Mouse (Mus musculus): ENCODE results near the gene Plod3. TPM values are rescaled to one million over a fixed set of nuclear protein-coding genes. Genes with fewer than 3 reads are reported as not detected.

Plod3 gene
- total and polyA plus RNA-seq, 3 experiments, result 56.0 to 62.8 TPM; not detected in 1

- peak; percentile 61; the same call in 1 of the 2 replicates for TF ChIP-seq TBP (IDR thresholded peaks at IDR 0.05; ENCODE audit: low read depth, low read length)
- no peak for TF ChIP-seq GATA1 (IDR thresholded peaks at IDR 0.05; ENCODE audit: low read depth, low read length)
- TF ChIP-seq POLR2A (IDR thresholded peaks at IDR 0.05; ENCODE audit: control insufficient read depth in 1 of 2, insufficient read depth in 1 of 2, low read depth in 1 of 2, low read length in 2 of 2, poor library complexity in 1 of 2), result no peak
- no peak for TF ChIP-seq JUND (IDR thresholded peaks at IDR 0.05; ENCODE audit: low read depth, low read length)
- no peak for TF ChIP-seq MYC (IDR thresholded peaks at IDR 0.05; ENCODE audit: low read depth, low read length)
- 0 out of 2 replicates have a peak, but pooled peaks have one; percentile 22 for TF ChIP-seq MAZ (IDR thresholded peaks at IDR 0.05; ENCODE audit: low read depth, low read length)
- TF ChIP-seq POLR2AphosphoS2 (IDR thresholded peaks at IDR 0.05; ENCODE audit: low read length), result no peak
Observed at GRCm38 (mm10) chr5:136988420-136988819, 1.6 kb downstream of the Plod3 start (continued).

GRCm38 (mm10) chr5:136989801-136990200 lies 3.0 kb downstream of the Plod3 start:
- DNase-seq (ENCODE audit: low read depth, low spot score), result no peak
- H3K4me3 ChIP-seq (ENCODE audit: control insufficient read depth in 1 of 2, insufficient read depth in 1 of 2, low read depth in 2 of 2, low read length in 2 of 2), result no peak overlapping the region
- H3K9me3 ChIP-seq (replicated peaks; ENCODE audit: insufficient read depth, low read length), result no peaks in the 10 kb centered on the region
- TF ChIP-seq MXI1 (IDR thresholded peaks at IDR 0.05; ENCODE audit: low read depth, low read length), result no peak
- TF ChIP-seq RAD21 (IDR thresholded peaks at IDR 0.05; ENCODE audit: low read depth, low read length), result no peak
- TF ChIP-seq MYC (IDR thresholded peaks at IDR 0.05; ENCODE audit: low read depth, low read length), result no peak
- no peak for TF ChIP-seq POLR2AphosphoS2 (IDR thresholded peaks at IDR 0.05; ENCODE audit: low read length)
- no peak for TF ChIP-seq TBP (IDR thresholded peaks at IDR 0.05; ENCODE audit: low read depth, low read length)
- no peak for TF ChIP-seq MEF2A (IDR thresholded peaks at IDR 0.05; ENCODE audit: extremely low read depth, insufficient replicate concordance, low read depth, low read length, poor library complexity, severe bottlenecking)
- TF ChIP-seq MYB (IDR thresholded peaks at IDR 0.05; ENCODE audit: low read depth, low read length), result no peak
- TF ChIP-seq CTCF (IDR thresholded peaks at IDR 0.05 in 2 of 3, conservative IDR thresholded peaks at IDR 0.05 in 1 of 3; ENCODE audit: control insufficient read depth in 1 of 3, insufficient read depth in 1 of 3, low read depth in 2 of 3, low read length in 3 of 3, poor library complexity in 1 of 3, severe bottlenecking in 1 of 3), result no peak
- TF ChIP-seq SMC3 (IDR thresholded peaks at IDR 0.05; ENCODE audit: low read depth, low read length), result no peak
- no peak for TF ChIP-seq USF2 (IDR thresholded peaks at IDR 0.05; ENCODE audit: borderline replicate concordance in 1 of 2, insufficient read depth in 1 of 2, low read depth in 1 of 2, low read length in 2 of 2)
- no peak for TF ChIP-seq SIN3A (IDR thresholded peaks at IDR 0.05; ENCODE audit: low read length)
- TF ChIP-seq JUND (IDR thresholded peaks at IDR 0.05; ENCODE audit: low read depth, low read length), result no peak
- TF ChIP-seq ZC3H11A (IDR thresholded peaks at IDR 0.05; ENCODE audit: low read depth, low read length), result no peak
- TF ChIP-seq RCOR1 (IDR thresholded peaks at IDR 0.05; ENCODE audit: low read depth, low read length), result no peak
- TF ChIP-seq KAT2A (conservative IDR thresholded peaks at IDR 0.05; ENCODE audit: low read depth, low read length), result no peak
- TF ChIP-seq BHLHE40 (IDR thresholded peaks at IDR 0.05; ENCODE audit: borderline replicate concordance, low read depth, low read length), result no peak
- 0 out of 4 replicates have a peak, but pooled peaks cover 0 to 2% of the 10 kb centered on the region in 2 experiments for H3K36me3 ChIP-seq (ENCODE audit: control insufficient read depth in 1 of 2, insufficient read depth in 2 of 2, low read length in 2 of 2)
- H3K9ac ChIP-seq (ENCODE audit: control insufficient read depth, low read depth, low read length, poor library complexity, severe bottlenecking), result no peak overlapping the region
- H3K4me1 ChIP-seq (ENCODE audit: control insufficient read depth in 1 of 2, insufficient read depth in 2 of 2, low read length in 2 of 2), result peaks cover 0 to 9% of the 10 kb centered on the region in 2 experiments; a peak in 2 of 4 replicates
- peaks cover 7% of the 10 kb centered on the region; the same call in 1 of the 2 replicates for H3K79me2 ChIP-seq (ENCODE audit: control insufficient read depth, insufficient read depth, low read length, poor library complexity)
- no peaks in the 10 kb centered on the region for H3K27me3 ChIP-seq (ENCODE audit: control insufficient read depth in 1 of 2, insufficient read depth in 2 of 2, low read length in 2 of 2)
- H3K27ac ChIP-seq (ENCODE audit: control insufficient read depth, low read depth, low read length), result no peak overlapping the region
